Mouse (Mus musculus) liver, embryonic 14.5 days (tissue): Measurements from ENCODE around the gene Hmgn1.

ENCODE experiments used
- CTCF ChIP-seq: IDR thresholded peaks from 2 replicates; pipeline ENCODE4 v1.5.1; 2016; ENCODE audit warnings: antibody characterized with exemption, low read depth, control low read depth
- EP300 ChIP-seq: IDR thresholded peaks from 2 replicates; pipeline ENCODE4 v1.6.1; 2016; ENCODE audit warnings: antibody characterized with exemption, low read depth

- TF ChIP-seq CTCF (no peak), EP300 (no peak)
Observed at GRCm38 (mm10) chr16:96082301-96083178, 45.0 kb downstream of the Hmgn1 start, which contains the start of gene Brwd1.
